Mouse (Mus musculus) lung, postnatal 0 days (tissue): ENCODE results near the gene Cd48. TPM values are rescaled to one million over a fixed set of nuclear protein-coding genes. Genes with fewer than 3 reads are reported as not detected.
"Not testable (repeated sequence)": the region's sequence is repeated elsewhere in the genome, so short reads cannot be mapped to it uniquely, and the experiment has no call there.

ENCODE experiments used
- ATAC-seq: fragments of 200-750 bp; cut with Nextera tagmentation; 2 replicates; pipeline ENCODE4 v1.8.0; 2017; ENCODE audit warnings: moderate library complexity
- DNase-seq: peaks from one replicate; pipeline ENCODE4 v3.0.0-alpha.2; 2016; ENCODE audit warnings: low spot score
- H3K27ac ChIP-seq: fragments of 300-500 bp; sonication (generic); 2 replicates; pipeline ENCODE4 v1.5.1; 2014; ENCODE audit warnings: antibody characterized with exemption, mild to moderate bottlenecking, low read length, mixed read lengths
- H3K27me3 ChIP-seq: fragments of 300-500 bp; sonication (generic); replicated peaks from 2 replicates; pipeline ENCODE4 v1.6.1; 2014; ENCODE audit warnings: low read length, mixed read lengths; ENCODE audit not compliant: insufficient read depth
- H3K36me3 ChIP-seq: fragments of 300-500 bp; sonication (generic); 2 replicates; pipeline ENCODE4 v1.6.1; 2014; ENCODE audit warnings: low read length, mixed read lengths; ENCODE audit not compliant: insufficient read depth
- H3K4me1 ChIP-seq: fragments of 300-500 bp; sonication (generic); 2 replicates; pipeline ENCODE4 v1.6.1; 2014; ENCODE audit warnings: antibody characterized with exemption, low read depth, low read length, mixed read lengths; ENCODE audit not compliant: insufficient read depth
- H3K4me2 ChIP-seq: fragments of 300-500 bp; sonication (generic); replicated peaks from 2 replicates; pipeline ENCODE4 v1.6.1; 2014; ENCODE audit warnings: low read depth, mild to moderate bottlenecking, low read length, moderate library complexity, mixed read lengths
- H3K4me3 ChIP-seq: fragments of 300-500 bp; sonication (generic); 2 replicates; pipeline ENCODE4 v1.5.1; 2014; ENCODE audit warnings: low read depth, low read length
- H3K9ac ChIP-seq: fragments of 300-500 bp; sonication (generic); replicated peaks from 2 replicates; pipeline ENCODE4 v1.6.1; 2014; ENCODE audit warnings: low read depth, mild to moderate bottlenecking
- H3K9me3 ChIP-seq: fragments of 300-500 bp; sonication (generic); 2 replicates; pipeline ENCODE4 v1.6.1; 2016; ENCODE audit warnings: low read length, mixed read lengths
- CTCF ChIP-seq: IDR thresholded peaks from 2 replicates; pipeline ENCODE4 v1.5.1; 2016; ENCODE audit warnings: antibody characterized with exemption, mild to moderate bottlenecking
- EP300 ChIP-seq: IDR thresholded peaks from 2 replicates; pipeline ENCODE4 v1.6.1; 2016; ENCODE audit warnings: antibody characterized with exemption, mild to moderate bottlenecking, control low read depth
- WGBS: fragments of 180-500 bp; shearing (Covaris S2); extraction: QIAGEN DNeasy Blood & Tissue Kit; methylation state at CpG from one replicate; pipeline ENCODE4 v1.1.7; 2014; 5-methylcytosine and 5-hydroxymethylcytosine counted together
- polyA plus RNA-seq: library from polyadenylated mRNA; unstranded; fragments of >200 nt; fragmentation: Nextera tagmentation; extraction: Ambion mirVana; gene quantifications from 2 replicates; pipeline ENCODE4 v1.2.1, GENCODE M21; 2015

The Cd48 gene
- polyA plus RNA-seq, 1 experiment from 2014 or later: 11.7 TPM

DNA sequence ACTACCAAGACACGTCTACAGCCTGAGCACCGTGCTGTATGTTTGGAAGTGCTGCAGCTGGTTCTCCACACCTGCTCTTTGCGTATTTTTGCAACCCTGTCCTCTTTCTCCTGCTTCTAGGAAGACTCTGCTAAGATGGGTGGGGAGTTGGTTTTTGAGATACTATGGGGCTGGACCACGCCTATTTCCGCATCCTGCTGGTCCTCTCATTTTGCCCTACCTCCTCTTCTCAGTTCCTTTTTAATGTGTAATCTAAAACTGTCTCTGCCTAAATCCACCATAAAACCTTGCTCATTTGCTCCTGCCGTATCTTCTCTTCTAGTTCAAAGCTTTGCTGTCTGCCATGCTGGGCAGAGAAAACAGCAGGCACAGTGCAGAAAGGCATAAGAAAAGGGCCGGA lies 800 bp upstream of the Cd48 start:
- no peaks in the 10 kb centered on the region for H3K27me3 ChIP-seq
- H3K9ac ChIP-seq: no peak overlapping the region
- 72% methylated on average over 7 of the region's 7 CpGs for WGBS
- no peak for TF ChIP-seq CTCF
- no peak for TF ChIP-seq EP300
- no peaks in the 10 kb centered on the region for H3K36me3 ChIP-seq
- H3K4me3 ChIP-seq: no peak overlapping the region
- ATAC-seq (no peak), DNase-seq (no peak)
- H3K27ac ChIP-seq: no peak overlapping the region
- H3K4me1 ChIP-seq: no peaks in the 10 kb centered on the region
- no peak overlapping the region for H3K4me2 ChIP-seq
- H3K9me3 ChIP-seq: no peaks in the 10 kb centered on the region

DNA sequence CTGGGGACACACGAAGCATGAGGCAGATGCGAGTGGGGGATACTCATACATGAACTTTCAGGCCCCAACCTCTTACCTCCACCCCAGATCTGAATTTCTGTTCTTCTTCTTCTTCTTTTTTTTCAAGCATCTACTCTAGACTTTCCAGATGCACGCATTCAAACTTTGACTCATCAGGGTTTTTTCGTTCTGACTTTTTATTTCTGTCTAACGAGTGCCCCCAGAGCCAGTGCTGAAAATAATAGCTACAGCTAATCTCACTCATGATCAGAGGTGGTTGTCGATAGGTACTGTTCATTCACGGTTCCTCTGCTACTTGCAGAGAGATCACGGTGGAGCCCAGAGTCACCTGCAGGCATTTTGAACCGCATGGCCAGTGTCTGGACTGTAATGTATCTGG lies 3.1 kb downstream of the Cd48 start:
- no peak overlapping the region for H3K27ac ChIP-seq
- H3K9ac ChIP-seq: no peak overlapping the region
- H3K4me2 ChIP-seq: no peak overlapping the region
- H3K36me3 ChIP-seq: no peaks in the 10 kb centered on the region
- WGBS: 92% methylated on average over 9 of the region's 9 CpGs
- no peak for DNase-seq
- no peaks in the 10 kb centered on the region for H3K9me3 ChIP-seq
- no peaks in the 10 kb centered on the region for H3K27me3 ChIP-seq
- TF ChIP-seq EP300 (no peak), CTCF (no peak)
- H3K4me3 ChIP-seq: no peak overlapping the region
- no peaks in the 10 kb centered on the region for H3K4me1 ChIP-seq
- no peak for ATAC-seq

DNA sequence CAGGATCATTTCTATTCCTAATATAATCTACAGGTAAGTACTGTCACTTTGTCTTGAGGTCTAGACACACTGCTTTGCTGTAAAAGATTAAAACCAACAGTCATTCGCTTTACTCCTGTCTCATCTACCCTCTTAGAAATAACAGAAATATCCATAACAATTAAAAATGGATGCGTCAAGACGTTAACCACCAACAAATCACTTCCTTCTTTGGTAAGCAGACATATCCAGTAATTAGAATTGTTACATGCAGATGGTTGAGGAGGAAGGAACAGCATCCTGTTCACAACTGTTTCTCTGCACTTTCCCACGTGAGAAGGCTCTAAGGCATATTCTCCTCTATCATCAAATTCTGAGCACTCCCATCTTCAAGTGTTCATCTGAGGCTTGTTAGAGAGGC lies 5.5 kb downstream of the Cd48 start:
- ATAC-seq (no peak), DNase-seq (no peak)
- H3K4me2 ChIP-seq: no peak overlapping the region
- WGBS: 67% methylated on average over 4 of the region's 4 CpGs
- H3K4me3 ChIP-seq: no peak overlapping the region
- TF ChIP-seq EP300 (no peak), CTCF (no peak)
- no peaks in the 10 kb centered on the region for H3K9me3 ChIP-seq
- no peaks in the 10 kb centered on the region for H3K27me3 ChIP-seq
- no peak overlapping the region for H3K27ac ChIP-seq
- no peaks in the 10 kb centered on the region for H3K4me1 ChIP-seq
- H3K36me3 ChIP-seq: no peaks in the 10 kb centered on the region
- no peak overlapping the region for H3K9ac ChIP-seq

DNA sequence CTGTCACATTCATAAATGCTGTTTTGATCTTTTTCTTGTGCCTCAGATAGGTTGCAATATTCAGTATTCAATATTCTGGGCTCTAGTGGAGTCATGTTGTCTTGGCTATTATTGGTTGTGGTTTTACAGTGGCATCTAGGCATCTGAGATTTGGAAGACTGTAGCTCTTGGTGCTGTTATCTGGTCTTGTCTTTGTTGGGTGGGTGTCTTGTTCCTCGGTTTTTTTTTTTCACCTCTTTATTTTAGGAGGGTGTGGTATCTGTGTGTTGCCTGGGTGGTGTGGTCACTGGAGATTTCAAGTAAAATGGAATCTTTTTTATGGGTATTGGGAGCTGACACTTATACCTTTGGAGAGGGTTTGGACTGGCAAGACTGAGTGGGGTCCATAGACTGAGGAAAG lies 12.1 kb downstream of the Cd48 start:
- no peak overlapping the region for H3K4me2 ChIP-seq
- H3K9ac ChIP-seq: no peak overlapping the region
- no peaks in the 10 kb centered on the region for H3K36me3 ChIP-seq
- H3K9me3 ChIP-seq: no peaks in the 10 kb centered on the region
- H3K4me1 ChIP-seq: no peaks in the 10 kb centered on the region
- TF ChIP-seq EP300 (no peak), CTCF (no peak)
- H3K4me3 ChIP-seq: no peak overlapping the region
- 86% methylated on average over 1 of the region's 1 CpGs for WGBS
- no peak for DNase-seq
- no peak overlapping the region for H3K27ac ChIP-seq
- H3K27me3 ChIP-seq: no peaks in the 10 kb centered on the region
- ATAC-seq: no peak

DNA sequence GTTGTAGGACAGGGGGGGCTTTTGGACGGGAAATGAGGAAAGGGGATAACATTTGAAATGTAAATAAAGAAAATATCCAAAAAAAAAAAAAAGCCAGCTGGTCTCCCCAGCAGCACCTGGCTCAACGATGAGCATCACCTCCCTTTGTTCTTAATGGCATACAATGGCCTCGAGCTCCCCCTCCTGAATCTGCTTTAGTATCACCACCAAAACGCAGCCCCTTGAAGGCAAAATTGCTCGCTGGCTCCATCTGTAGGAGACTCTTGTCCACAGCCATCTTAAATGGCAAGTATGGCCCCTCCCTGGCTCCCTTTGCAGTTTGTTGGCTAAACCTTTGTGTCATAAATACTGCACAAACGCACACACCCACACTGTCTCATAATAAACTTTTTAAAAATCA lies 17.2 kb downstream of the Cd48 start:
- H3K36me3 ChIP-seq: no peaks in the 10 kb centered on the region
- H3K9ac ChIP-seq: no peak overlapping the region
- no peak overlapping the region for H3K4me2 ChIP-seq
- H3K27ac ChIP-seq: no peak overlapping the region
- H3K27me3 ChIP-seq: no peaks in the 10 kb centered on the region
- peak; percentile 25 for DNase-seq
- no peaks in the 10 kb centered on the region for H3K9me3 ChIP-seq
- ATAC-seq: no peak
- H3K4me1 ChIP-seq: no peaks in the 10 kb centered on the region
- H3K4me3 ChIP-seq: no peak overlapping the region
- TF ChIP-seq CTCF (peak; percentile 19; the same call in 1 of the 2 replicates), EP300 (no peak)
- 18% methylated on average over 6 of the region's 6 CpGs for WGBS

DNA sequence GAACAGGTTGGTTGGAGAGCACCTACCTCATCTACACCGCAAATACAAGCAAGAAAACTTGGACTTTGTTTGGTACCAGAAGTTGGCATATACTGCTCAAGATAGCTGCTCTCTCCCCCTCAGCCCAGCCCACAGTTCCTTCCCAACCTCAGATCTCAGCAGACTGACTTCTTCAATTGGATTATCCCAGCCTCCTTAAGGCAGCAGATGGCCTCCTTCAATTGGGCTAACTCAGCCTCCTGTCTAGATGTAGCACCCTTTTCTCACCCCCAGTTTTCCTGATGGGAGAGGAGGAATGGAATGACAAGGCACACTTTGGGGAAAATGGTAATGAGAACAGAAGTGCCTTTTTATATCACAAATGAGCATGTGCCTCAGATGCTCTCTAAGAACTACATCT lies 31.9 kb downstream of the Cd48 start:
- DNase-seq: not testable (repeated sequence)
- 86% methylated on average over 1 of the region's 1 CpGs for whole genome bisulfite sequencing

DNA sequence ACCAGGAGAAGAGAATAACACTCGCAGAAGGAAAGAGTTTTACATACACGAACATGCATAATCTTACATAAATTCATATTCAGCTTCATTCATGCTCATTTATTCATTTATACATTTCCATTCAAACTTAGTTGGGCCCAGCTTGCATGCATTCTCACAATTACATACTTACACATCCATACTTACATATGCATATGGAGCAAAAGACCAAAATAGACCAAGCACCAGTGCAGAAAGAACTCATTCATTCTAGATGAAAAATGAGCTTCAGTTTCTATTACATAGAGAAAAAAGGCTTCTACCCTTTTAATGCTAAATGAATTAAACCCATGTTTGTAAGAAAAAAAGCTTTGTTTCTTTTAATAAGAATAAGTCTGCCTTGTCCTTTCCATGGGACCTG lies 33.6 kb downstream of the Cd48 start:
- WGBS: 81% methylated on average over 2 of the region's 2 CpGs
- H3K4me3 ChIP-seq: no peak overlapping the region
- TF ChIP-seq EP300 (no peak), CTCF (no peak)
- no peak for ATAC-seq
- no peak for DNase-seq
- no peaks in the 10 kb centered on the region for H3K27me3 ChIP-seq
- H3K9ac ChIP-seq: no peak overlapping the region
- H3K27ac ChIP-seq: no peak overlapping the region
- no peaks in the 10 kb centered on the region for H3K9me3 ChIP-seq
- H3K36me3 ChIP-seq: no peaks in the 10 kb centered on the region
- H3K4me1 ChIP-seq: no peaks in the 10 kb centered on the region
- H3K4me2 ChIP-seq: no peak overlapping the region

More for the DNA sequence above, 31.9 kb downstream of the Cd48 start:
- ATAC-seq, H3K27ac ChIP-seq, H3K4me1 ChIP-seq, H3K9me3 ChIP-seq, H3K4me3 ChIP-seq, H3K4me2 ChIP-seq, H3K27me3 ChIP-seq, H3K36me3 ChIP-seq, H3K9ac ChIP-seq: not testable (repeated sequence)
